Mouse (Mus musculus) liver, adult 2 months (tissue): ENCODE measurements around the gene Ergic1. TPM values are rescaled to one million over a fixed set of nuclear protein-coding genes. Genes with fewer than 3 reads are reported as not detected.

ENCODE experiments used
- DNase-seq: peaks from one replicate; pipeline ENCODE4 v3.0.0-alpha.2; 2011; ENCODE audit warnings: low read depth, low spot score; ENCODE audit errors: extremely low read depth
- H3K27ac ChIP-seq: fragments of 200-500 bp; replicated peaks from 2 replicates; pipeline ENCODE4 v1.5.1; 2012; ENCODE audit warnings: low read depth, mild to moderate bottlenecking, control low read depth, inconsistent platforms, low read length; ENCODE audit not compliant: insufficient read depth
- H3K27me3 ChIP-seq: fragments of 200-500 bp; 2 replicates; pipeline ENCODE4 v1.6.1; 2012; ENCODE audit warnings: mild to moderate bottlenecking, moderate library complexity, low read length, inconsistent platforms; ENCODE audit not compliant: control insufficient read depth, insufficient read depth
- H3K36me3 ChIP-seq: fragments of 200-500 bp; 2 replicates; pipeline ENCODE4 v1.6.1; 2012; ENCODE audit warnings: low read length, inconsistent platforms; ENCODE audit not compliant: control insufficient read depth, insufficient read depth
- H3K4me1 ChIP-seq: fragments of 200-500 bp; 2 replicates; pipeline ENCODE4 v1.6.1; 2011; ENCODE audit warnings: low read length; ENCODE audit not compliant: control insufficient read depth, insufficient read depth
- H3K4me3 ChIP-seq: fragments of 200-500 bp; 2 replicates; pipeline ENCODE4 v1.5.1; 2011; ENCODE audit warnings: low read depth, mild to moderate bottlenecking, control low read depth, low read length, moderate library complexity; ENCODE audit not compliant: insufficient read depth
- H3K79me2 ChIP-seq: fragments of 200-500 bp; 2 replicates; pipeline ENCODE4 v1.6.1; 2012; ENCODE audit warnings: inconsistent platforms, mild to moderate bottlenecking, low read length, moderate library complexity; ENCODE audit not compliant: control insufficient read depth, insufficient read depth
- H3K9ac ChIP-seq: fragments of 200-500 bp; 2 replicates; pipeline ENCODE4 v1.6.1; 2012; ENCODE audit warnings: low read depth, mild to moderate bottlenecking, control low read depth, inconsistent platforms, low read length
- CTCF ChIP-seq: fragments of 200-500 bp; IDR thresholded peaks from 2 replicates; pipeline ENCODE4 v1.5.1; 2011; ENCODE audit warnings: low read depth, low read length, control low read depth
- POLR2A ChIP-seq: fragments of 200-500 bp; IDR thresholded peaks from 2 replicates; pipeline ENCODE4 v1.6.1; 2011; ENCODE audit warnings: low read length, control low read depth; ENCODE audit not compliant: insufficient read depth; ENCODE audit errors: extremely low read depth
- WGBS: fragments of 180-500 bp; shearing (Covaris S2); methylation state at CpG from one replicate; pipeline ENCODE4 v1.1.7; 2018; 5-methylcytosine and 5-hydroxymethylcytosine counted together
- polyA plus RNA-seq: library from polyadenylated mRNA; depleted of rRNA; stranded (reverse); fragments of >200 nt; gene quantifications from 2 replicates; pipeline ENCODE4 v1.2.3, GENCODE M21; 2012
- total RNA-seq: library from RNA; depleted of rRNA; stranded (reverse); fragments of >200 nt; gene quantifications from 2 replicates; pipeline ENCODE4 v1.2.3, GENCODE M21; 2014

Ergic1 gene
- total and polyA plus RNA-seq, 2 experiments = 30.7 to 93.3 TPM

DNA sequence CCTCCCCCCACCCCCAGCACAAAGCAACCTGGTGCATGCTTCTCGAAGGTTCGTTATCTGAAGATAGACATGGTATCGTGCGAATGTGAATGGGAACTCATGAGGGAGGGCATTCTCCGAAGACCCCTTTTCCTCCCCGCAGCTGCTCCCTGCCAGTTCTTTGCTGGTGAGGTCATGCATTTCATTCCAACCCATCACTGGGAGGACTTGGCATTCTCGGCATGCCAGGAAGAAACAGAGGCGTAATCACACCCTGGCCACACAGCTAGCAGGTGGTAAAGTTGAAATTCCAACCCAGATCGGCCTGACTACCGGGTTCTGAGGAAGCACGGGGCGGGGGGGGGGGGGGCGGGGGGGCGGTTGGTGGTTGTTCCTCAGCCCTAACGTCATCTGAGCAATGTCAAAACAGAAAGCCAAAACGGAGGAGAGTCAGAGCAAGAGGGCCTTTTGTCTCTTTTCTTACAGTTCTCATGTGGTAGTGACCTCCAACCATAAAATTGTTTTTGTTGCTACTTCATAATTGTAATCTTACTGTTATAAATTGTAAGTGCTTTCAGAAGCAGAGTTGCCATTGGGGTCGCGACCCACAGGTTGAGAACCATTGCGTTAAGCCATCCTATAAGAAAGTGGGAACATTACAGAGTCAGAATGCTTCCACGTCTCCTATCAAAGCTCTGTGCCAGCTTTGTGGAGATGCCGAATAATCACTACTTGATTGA, 97.7 kb downstream of the Ergic1 start:
- WGBS = 44% methylated on average over 21 of the region's 21 CpGs
- H3K9ac ChIP-seq = no peak overlapping the region
- H3K79me2 ChIP-seq = no peaks in the 10 kb centered on the region
- peaks cover 4% of the 10 kb centered on the region; the same call in 1 of the 2 replicates for H3K4me1 ChIP-seq
- no peak for DNase-seq
- H3K27ac ChIP-seq = no peak overlapping the region
- TF ChIP-seq CTCF (no peak), POLR2A (no peak)
- H3K36me3 ChIP-seq = peaks cover 8% of the 10 kb centered on the region
- H3K27me3 ChIP-seq = no peaks in the 10 kb centered on the region
- no peak overlapping the region for H3K4me3 ChIP-seq

DNA sequence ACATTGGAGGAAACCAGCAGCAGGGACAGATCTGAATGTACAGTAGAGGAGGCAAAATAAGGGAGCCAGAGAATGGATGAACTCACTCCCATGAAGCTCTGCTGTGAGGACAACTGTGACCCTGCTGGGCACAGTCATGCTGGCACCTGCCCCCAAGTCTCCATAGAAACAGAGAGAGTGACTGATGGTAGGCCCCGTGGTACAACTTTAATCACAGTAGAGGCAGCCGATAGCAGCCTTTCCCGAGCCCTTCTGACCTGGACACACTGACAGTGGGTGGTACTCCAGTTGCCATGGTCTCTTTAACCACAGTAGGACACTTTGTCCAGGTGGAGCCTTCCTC, 98.3 kb downstream of the Ergic1 start:
- WGBS = 66% methylated on average over 3 of the region's 3 CpGs
- H3K9ac ChIP-seq = no peak overlapping the region
- H3K4me3 ChIP-seq = no peak overlapping the region
- H3K27ac ChIP-seq = no peak overlapping the region
- no peak for DNase-seq
- no peaks in the 10 kb centered on the region for H3K27me3 ChIP-seq
- H3K79me2 ChIP-seq = no peaks in the 10 kb centered on the region
- peaks cover 5% of the 10 kb centered on the region; the same call in 1 of the 2 replicates for H3K36me3 ChIP-seq
- H3K4me1 ChIP-seq = peaks cover 5% of the 10 kb centered on the region; the same call in 1 of the 2 replicates
- TF ChIP-seq CTCF (no peak), POLR2A (no peak)

DNA sequence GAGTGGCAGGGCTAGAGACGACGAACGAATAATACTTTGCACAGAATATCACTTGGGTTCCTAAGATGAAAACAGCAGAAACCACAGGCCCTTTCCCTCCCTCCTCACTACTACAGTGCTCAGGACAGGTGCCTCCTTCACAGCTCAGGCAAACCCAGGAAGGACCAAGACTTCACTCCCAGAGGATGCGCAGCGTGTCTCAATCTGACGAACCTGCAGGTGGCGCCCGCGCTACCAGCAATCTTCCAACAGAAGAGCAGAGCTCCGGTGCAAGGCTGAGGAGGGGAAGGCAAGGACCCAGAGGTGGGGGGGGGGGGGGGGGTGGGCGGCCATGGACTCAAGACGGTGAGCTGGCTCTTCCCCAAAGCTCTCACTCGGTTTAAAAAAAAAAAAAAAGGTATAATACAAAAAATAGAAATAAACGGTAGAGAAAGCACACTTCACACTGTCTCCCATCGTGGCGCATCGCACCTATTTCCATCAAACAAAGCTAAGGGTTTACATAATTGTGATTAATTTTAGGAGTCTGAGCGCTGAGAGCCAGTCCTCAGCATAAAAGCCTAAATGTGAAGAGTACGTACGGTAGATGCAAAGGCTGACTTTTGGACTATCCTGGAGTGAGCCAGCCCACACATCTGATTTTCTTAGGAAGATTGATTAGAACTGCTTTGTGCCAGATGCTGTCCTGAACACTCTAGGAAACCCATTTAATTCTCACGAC, 99.1 kb downstream of the Ergic1 start:
- 20% methylated on average over 21 of the region's 21 CpGs for WGBS
- no peaks in the 10 kb centered on the region for H3K79me2 ChIP-seq
- TF ChIP-seq CTCF = peak; percentile 87
- TF ChIP-seq POLR2A = no peak
- peak; percentile 46 for DNase-seq
- H3K36me3 ChIP-seq = peaks cover 5% of the 10 kb centered on the region; the same call in 1 of the 2 replicates
- H3K27ac ChIP-seq = no peak overlapping the region
- H3K27me3 ChIP-seq = no peaks in the 10 kb centered on the region
- H3K9ac ChIP-seq = no peak overlapping the region
- H3K4me1 ChIP-seq = peaks cover 5% of the 10 kb centered on the region; the same call in 1 of the 2 replicates
- H3K4me3 ChIP-seq = no peak overlapping the region

DNA sequence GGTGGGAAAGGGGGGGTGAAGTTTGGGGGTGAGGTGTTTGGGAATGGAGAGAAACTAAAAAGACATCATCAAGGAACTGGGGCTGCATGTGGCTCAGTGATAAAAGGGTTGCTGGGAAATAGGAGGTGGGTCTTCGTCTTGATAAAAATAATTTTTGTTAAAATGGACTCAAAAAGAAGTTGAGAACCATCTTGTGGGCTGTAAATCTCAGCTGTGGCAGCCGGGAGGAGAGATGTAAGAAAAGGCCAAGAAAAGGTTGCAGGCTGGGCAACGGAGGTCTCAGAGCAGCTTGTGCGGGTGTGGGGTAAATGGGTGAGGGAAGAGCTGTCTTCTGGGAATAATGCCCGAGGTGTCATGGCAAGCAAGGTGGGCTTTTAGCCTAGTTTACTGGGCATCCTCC, 100.9 kb downstream of the Ergic1 start:
- H3K4me3 ChIP-seq = no peak overlapping the region
- no peak overlapping the region for H3K27ac ChIP-seq
- no peaks in the 10 kb centered on the region for H3K79me2 ChIP-seq
- TF ChIP-seq POLR2A (no peak), CTCF (no peak)
- H3K9ac ChIP-seq = no peak overlapping the region
- no peaks in the 10 kb centered on the region for H3K36me3 ChIP-seq
- DNase-seq = no peak
- peaks cover 5% of the 10 kb centered on the region; the same call in 1 of the 2 replicates for H3K4me1 ChIP-seq
- no peaks in the 10 kb centered on the region for H3K27me3 ChIP-seq
- WGBS = 85% methylated on average over 5 of the region's 5 CpGs

DNA sequence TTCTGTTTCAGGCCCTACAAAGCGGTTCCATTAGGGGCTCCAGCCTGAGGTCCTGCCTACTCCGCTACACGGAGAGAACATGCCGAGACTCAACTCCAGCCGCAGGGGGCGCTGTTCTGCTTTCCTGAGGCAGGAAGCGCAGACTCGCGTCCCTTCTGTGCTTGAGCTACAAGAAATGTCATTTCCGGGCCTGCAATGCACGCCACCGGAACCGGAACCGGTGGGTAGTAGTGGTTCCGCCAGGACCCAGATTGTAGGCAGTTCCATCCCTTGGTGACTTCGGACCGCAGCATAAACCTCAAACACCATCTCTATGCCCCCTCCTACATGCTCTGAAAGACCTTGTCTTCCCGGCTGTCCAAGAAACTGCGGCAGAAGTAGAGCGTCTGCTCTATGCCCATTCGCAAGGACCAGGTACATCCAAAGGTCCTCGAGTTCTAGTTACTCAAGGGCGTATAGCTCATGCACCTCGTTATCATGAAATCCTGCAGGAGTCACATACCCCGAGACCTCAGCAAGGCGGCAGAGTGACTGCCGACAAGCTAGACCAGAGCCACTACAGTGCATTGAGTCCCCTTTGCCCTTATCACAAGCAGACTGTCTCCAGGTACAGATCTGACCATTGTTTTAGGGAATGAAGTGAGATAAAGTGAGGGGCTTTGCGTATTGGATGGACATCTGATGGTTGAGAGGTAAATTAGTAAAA, 101.8 kb downstream of the Ergic1 start, which contains the start of gene Atp6v0e:
TSS of gene Atp6v0e (plus strand) at position 254 of the 706 bp plus-strand sequence.
- H3K27ac ChIP-seq = no peak within 1 kb of the TSS; the same call in 1 of the 2 replicates
- H3K36me3 ChIP-seq = no peaks in the 10 kb centered on the region
- TF ChIP-seq CTCF = peak; percentile 98
- peak; percentile 50; the same call in 1 of the 2 replicates for TF ChIP-seq POLR2A
- DNase-seq = peak; percentile 90
- 2% methylated on average over 28 of the region's 28 CpGs for WGBS
- H3K4me3 ChIP-seq = peak within 1 kb of the TSS; percentile 44
- H3K79me2 ChIP-seq = no peaks in the 10 kb centered on the region
- H3K9ac ChIP-seq = peak within 1 kb of the TSS; percentile 39
- H3K27me3 ChIP-seq = no peaks in the 10 kb centered on the region
- H3K4me1 ChIP-seq = peaks cover 5% of the 10 kb centered on the region; the same call in 1 of the 2 replicates

DNA sequence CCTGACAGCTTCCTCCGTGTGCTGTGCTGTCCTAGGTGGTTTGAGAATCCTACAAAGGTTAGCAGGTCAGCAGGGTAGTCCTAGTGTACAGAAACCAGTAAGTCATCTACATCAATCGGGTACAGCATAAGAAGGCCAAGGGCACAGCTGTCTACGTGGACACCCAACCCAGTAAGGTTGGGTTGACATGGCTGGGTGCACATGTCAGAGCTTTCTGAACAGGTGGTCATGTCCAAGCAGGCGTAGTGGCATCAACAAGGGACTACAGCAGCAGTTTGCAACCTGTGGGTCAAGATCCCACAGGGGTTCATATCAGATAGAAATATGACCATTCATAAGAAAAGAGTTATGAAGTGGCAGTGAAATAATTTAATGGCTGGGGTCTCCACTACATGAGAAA, 104.3 kb downstream of the Ergic1 start:
- no peak overlapping the region for H3K4me3 ChIP-seq
- no peaks in the 10 kb centered on the region for H3K27me3 ChIP-seq
- TF ChIP-seq CTCF (no peak), POLR2A (no peak)
- H3K4me1 ChIP-seq = peaks cover 5% of the 10 kb centered on the region; the same call in 1 of the 2 replicates
- DNase-seq = no peak
- H3K36me3 ChIP-seq = no peaks in the 10 kb centered on the region
- no peak overlapping the region for H3K27ac ChIP-seq
- H3K9ac ChIP-seq = no peak overlapping the region
- no peaks in the 10 kb centered on the region for H3K79me2 ChIP-seq
- 86% methylated on average over 4 of the region's 4 CpGs for WGBS
